In genomic region chr7:16746093-16746492, GRCm38 (mm10) we compare ENCODE assay signal across 9 mouse cellular contexts. TPM values are rescaled to one million over a fixed set of nuclear protein-coding genes. Genes with fewer than 3 reads are reported as not detected.
A peak's percentile ranks its signal among the peaks of the same experiment; 100 is the strongest.
DNase-seq lines count a peak whose midpoint lies in the region; ATAC-seq and TF ChIP-seq lines count a peak whose summit lies in the region.
"Had no signal": no experiment of that assay in that cellular context is flagged by ENCODE, and none has a peak within 500 bp of the region (broad histone marks: within the 10 kb centered on the region; RNA-seq: fewer than 3 reads in every experiment).

No protein-coding gene starts in this region.

- WGBS in cerebellum, adult 2 months = 61% methylated on average over 3 of the region's 3 CpGs

- no peak for TF ChIP-seq POLR2A in cerebellum, adult 2 months (IDR thresholded peaks at IDR 0.05; ENCODE audit: borderline replicate concordance, insufficient read depth, low read length)

- H3K27ac ChIP-seq in cerebellum, adult 2 months (ENCODE audit: insufficient read depth, low read length) = no peak overlapping the region

- H3K4me1 ChIP-seq in cerebellum, adult 2 months (ENCODE audit: control insufficient read depth, insufficient read depth, low read length) = peaks cover 8% of the 10 kb centered on the region

- peak; percentile 21 to 77 for DNase-seq in adrenal gland, adult (ENCODE audit: inconsistent age in 2 of 2, low spot score in 1 of 2)
- no peak for DNase-seq in adrenal gland, postnatal 25 days
- DNase-seq in CD4-positive, CD25-positive, alpha-beta regulatory T cell, adult 2 months (ENCODE audit: low read depth, low spot score) = peak; percentile 77
- DNase-seq in cerebellum, adult 2 months = peak; percentile 39 to 61
- peak; percentile 43 to 71 for DNase-seq in heart, postnatal 14 days
- peak; percentile 38 to 39 for DNase-seq in layer of hippocampus, adult 8-10 months (ENCODE audit: low spot score in 2 of 2)
- peak; percentile 25 to 45 for DNase-seq in spleen, postnatal 36 days (ENCODE audit: low spot score in 2 of 2)

- no peaks in the 10 kb centered on the region for H3K27me3 ChIP-seq in cerebellum, adult 2 months (ENCODE audit: control insufficient read depth, insufficient read depth, low read length)

- ATAC-seq in megakaryocyte progenitor cell, adult 5-6 weeks (replicated peaks; ENCODE audit: poor library complexity) = peak; percentile 85

- no peak overlapping the region for H3K4me3 ChIP-seq in cerebellum, adult 2 months (replicated peaks; ENCODE audit: insufficient read depth, low read depth, low read length)

- intact Hi-C loops in heart, postnatal 14 days (cut with DNase I) = loop anchor here (2.0 to 5.0 kb wide), 2 partner anchors 36 to 63 kb away; partner anchors contain the start of gene Slc1a5

- TF ChIP-seq CTCF in cerebellum, adult 2 months (IDR thresholded peaks at IDR 0.05; ENCODE audit: borderline replicate concordance, insufficient read depth, low read depth, low read length) = peak; percentile 60; the same call in 1 of the 2 replicates

RNA-seq across cellular contexts. Expression of gene Ap2s1, which starts 7.9 kb away (rescaled TPM):
- 130 and 139 TPM in 2 replicates for total RNA-seq in adrenal gland, postnatal 25 days (2021)
- 424 and 454 TPM in 2 replicates for polyA plus RNA-seq in cerebellum, adult 2 months (2012; rRNA removed)
- total RNA-seq in heart, postnatal 14 days (2021) = 100 to 1,000 TPM in 1 of 2 experiments, 10 to 100 TPM in 1; 89.4 to 102 TPM
- total RNA-seq in layer of hippocampus, adult 8-10 months (2022) = 100 to 1,000 TPM; 243 to 255 (median 246) TPM
- total RNA-seq in megakaryocyte progenitor cell, adult 5-6 weeks (2015) = 162 and 164 TPM in 2 replicates
- 73.9 and 88.7 TPM in 2 replicates for total RNA-seq in megakaryocyte progenitor cell, adult 5-6 weeks (2017)

RNA-seq across cellular contexts. Expression of gene Ceacam9, which starts 24.4 kb away (rescaled TPM):
- total RNA-seq in adrenal gland, postnatal 25 days (2021) = not detected in 2 replicates
- polyA plus RNA-seq in cerebellum, adult 2 months (2012; rRNA removed) = not detected in 2 replicates
- total RNA-seq in heart, postnatal 14 days (2021) = not detected
- total RNA-seq in layer of hippocampus, adult 8-10 months (2022) = not detected
- not detected in 2 replicates for total RNA-seq in megakaryocyte progenitor cell, adult 5-6 weeks (2015)
- total RNA-seq in megakaryocyte progenitor cell, adult 5-6 weeks (2017) = not detected in 2 replicates
- total RNA-seq: layer of hippocampus, adult 18-20 months had no signal

RNA-seq across cellular contexts. Expression of gene Slc1a5, which starts 35.0 kb away (rescaled TPM):
- 92.7 and 99.0 TPM in 2 replicates for total RNA-seq in adrenal gland, postnatal 25 days (2021)
- 3.5 and 4.0 TPM in 2 replicates for polyA plus RNA-seq in cerebellum, adult 2 months (2012; rRNA removed)
- total RNA-seq in heart, postnatal 14 days (2021) = 10 to 100 TPM; 26.5 to 35.4 TPM
- 10 to 100 TPM in 1 of 4 experiments, 1 to 10 TPM in 3; 2.5 to 11.0 (median 5.5) TPM for total RNA-seq in layer of hippocampus, adult 8-10 months (2022)
- total RNA-seq in megakaryocyte progenitor cell, adult 5-6 weeks (2015) = 73.2 and 79.5 TPM in 2 replicates
- total RNA-seq in megakaryocyte progenitor cell, adult 5-6 weeks (2017) = 39.1 and 48.3 TPM in 2 replicates
